Mouse (Mus musculus): Measurements from ENCODE around the gene Ppm1a. TPM values are rescaled to one million over a fixed set of nuclear protein-coding genes. Genes with fewer than 3 reads are reported as not detected.

Gene Ppm1a
- polyA plus RNA-seq (2015; fragmentation: Nextera tagmentation; extraction: Ambion mirVana) = 33.9 and 44.0 TPM in 2 replicates

- Histone ChIP-seq H3K4me1 (peaks cover 15% of the 10 kb centered on the region; the same call in 1 of the 2 replicates), H3K27ac (no peak within 1 kb of the TSS), H3K36me3 (ENCODE audit: poor library complexity, severe bottlenecking) (no peaks in the 10 kb centered on the region), H3K9ac (peak within 1 kb of the TSS; percentile 21), H3K4me3 (no peak within 1 kb of the TSS), H3K4me2 (no peak within 1 kb of the TSS), H3K27me3 (no peaks in the 10 kb centered on the region), H3K9me3 (replicated peaks) (no peaks in the 10 kb centered on the region)
- no peak for ATAC-seq
- WGBS = 12% methylated on average over 4 of the region's 4 CpGs
Measured at GRCm38 (mm10) chr12:72757086-72757485, at the start of gene Ppm1a. Gene Ppm1a, plus strand, starts transcription at chr12:72757455.

GRCm38 (mm10) chr12:72709981-72710380 lies 47.3 kb upstream of the Ppm1a start:
- WGBS = 79% methylated on average over 3 of the region's 3 CpGs
- Histone ChIP-seq H3K9me3 (replicated peaks) (no peaks in the 10 kb centered on the region; the same call in 1 of the 2 replicates), H3K27ac (no peak overlapping the region), H3K27me3 (no peaks in the 10 kb centered on the region), H3K36me3 (ENCODE audit: poor library complexity, severe bottlenecking) (no peaks in the 10 kb centered on the region), H3K9ac (no peak overlapping the region), H3K4me1 (no peaks in the 10 kb centered on the region), H3K4me3 (no peak overlapping the region), H3K4me2 (no peak overlapping the region)
- no peak for ATAC-seq

GRCm38 (mm10) chr12:72714896-72715295 lies 42.4 kb upstream of the Ppm1a start:
- Histone ChIP-seq H3K4me1 (no peaks in the 10 kb centered on the region), H3K27me3 (no peaks in the 10 kb centered on the region), H3K27ac (no peak overlapping the region), H3K36me3 (ENCODE audit: poor library complexity, severe bottlenecking) (no peaks in the 10 kb centered on the region), H3K4me2 (no peak overlapping the region), H3K4me3 (no peak overlapping the region), H3K9me3 (replicated peaks) (no peaks in the 10 kb centered on the region; the same call in 1 of the 2 replicates), H3K9ac (no peak overlapping the region)
- 93% methylated on average over 2 of the region's 2 CpGs for WGBS
- no peak for ATAC-seq

- 99% methylated on average over 9 of the region's 9 CpGs for WGBS
- Histone ChIP-seq H3K27ac (no peak overlapping the region), H3K9me3 (replicated peaks) (no peaks in the 10 kb centered on the region; the same call in 1 of the 2 replicates), H3K27me3 (no peaks in the 10 kb centered on the region), H3K4me2 (no peak overlapping the region), H3K4me1 (no peaks in the 10 kb centered on the region), H3K4me3 (no peak overlapping the region), H3K9ac (no peak overlapping the region), H3K36me3 (ENCODE audit: poor library complexity, severe bottlenecking) (no peaks in the 10 kb centered on the region)
- no peak for ATAC-seq
Measured at GRCm38 (mm10) chr12:72715846-72716245, 41.4 kb upstream of the Ppm1a start.

GRCm38 (mm10) chr12:72719046-72719445 lies 38.2 kb upstream of the Ppm1a start:
- H3K36me3 ChIP-seq (ENCODE audit: poor library complexity, severe bottlenecking) = no peaks in the 10 kb centered on the region
- H3K9ac ChIP-seq = no peak overlapping the region
- H3K9me3 ChIP-seq (replicated peaks) = no peaks in the 10 kb centered on the region
- no peaks in the 10 kb centered on the region for H3K4me1 ChIP-seq
- WGBS = 90% methylated on average over 2 of the region's 2 CpGs
- H3K27ac ChIP-seq = no peak overlapping the region
- H3K4me3 ChIP-seq = no peak overlapping the region
- no peaks in the 10 kb centered on the region for H3K27me3 ChIP-seq
- no peak overlapping the region for H3K4me2 ChIP-seq
- no peak for ATAC-seq

GRCm38 (mm10) chr12:72719452-72720087 lies 37.7 kb upstream of the Ppm1a start:
- 86% methylated on average over 11 of the region's 11 CpGs for WGBS
- no peak for ATAC-seq
- Histone ChIP-seq H3K9ac (no peak overlapping the region), H3K4me3 (no peak overlapping the region), H3K9me3 (replicated peaks) (no peaks in the 10 kb centered on the region), H3K27me3 (no peaks in the 10 kb centered on the region), H3K36me3 (ENCODE audit: poor library complexity, severe bottlenecking) (no peaks in the 10 kb centered on the region), H3K4me2 (no peak overlapping the region), H3K27ac (no peak overlapping the region), H3K4me1 (no peaks in the 10 kb centered on the region)

GRCm38 (mm10) chr12:72721710-72722109 lies 35.5 kb upstream of the Ppm1a start:
- Histone ChIP-seq H3K4me2 (no peak overlapping the region), H3K27ac (no peak overlapping the region), H3K4me1 (no peaks in the 10 kb centered on the region), H3K27me3 (no peaks in the 10 kb centered on the region), H3K4me3 (no peak overlapping the region), H3K36me3 (ENCODE audit: poor library complexity, severe bottlenecking) (no peaks in the 10 kb centered on the region), H3K9ac (no peak overlapping the region), H3K9me3 (replicated peaks) (no peaks in the 10 kb centered on the region)
- 87% methylated on average over 5 of the region's 5 CpGs for whole genome bisulfite sequencing
- no peak for ATAC-seq

GRCm38 (mm10) chr12:72723965-72724364 lies 33.3 kb upstream of the Ppm1a start:
- ATAC-seq = no peak
- H3K9me3 ChIP-seq (replicated peaks) = no peaks in the 10 kb centered on the region
- H3K27me3 ChIP-seq = no peaks in the 10 kb centered on the region
- no peak overlapping the region for H3K9ac ChIP-seq
- 73% methylated on average over 3 of the region's 3 CpGs for WGBS
- H3K36me3 ChIP-seq (ENCODE audit: poor library complexity, severe bottlenecking) = no peaks in the 10 kb centered on the region
- no peak overlapping the region for H3K4me2 ChIP-seq
- no peaks in the 10 kb centered on the region for H3K4me1 ChIP-seq
- no peak overlapping the region for H3K4me3 ChIP-seq
- no peak overlapping the region for H3K27ac ChIP-seq

- WGBS = 86% methylated on average over 8 of the region's 8 CpGs
- Histone ChIP-seq H3K4me2 (no peak overlapping the region), H3K27me3 (no peaks in the 10 kb centered on the region), H3K4me3 (no peak overlapping the region), H3K4me1 (no peaks in the 10 kb centered on the region), H3K9ac (no peak overlapping the region), H3K27ac (no peak overlapping the region), H3K36me3 (ENCODE audit: poor library complexity, severe bottlenecking) (no peaks in the 10 kb centered on the region), H3K9me3 (replicated peaks) (no peaks in the 10 kb centered on the region)
- ATAC-seq = no peak
Measured at GRCm38 (mm10) chr12:72727021-72727420, 30.2 kb upstream of the Ppm1a start.

GRCm38 (mm10) chr12:72727611-72728010 lies 29.6 kb upstream of the Ppm1a start:
- no peak overlapping the region for H3K9ac ChIP-seq
- no peak for ATAC-seq

GRCm38 (mm10) chr12:72734112-72734511 lies 23.1 kb upstream of the Ppm1a start:
- H3K27ac ChIP-seq = no peak overlapping the region
- 33% methylated on average over 2 of the region's 2 CpGs for WGBS
- no peaks in the 10 kb centered on the region for H3K36me3 ChIP-seq (ENCODE audit: poor library complexity, severe bottlenecking)
- no peaks in the 10 kb centered on the region for H3K4me1 ChIP-seq
- H3K4me3 ChIP-seq = no peak overlapping the region
- no peak overlapping the region for H3K4me2 ChIP-seq
- ATAC-seq = no peak
- H3K9ac ChIP-seq = no peak overlapping the region
- no peaks in the 10 kb centered on the region for H3K27me3 ChIP-seq
- H3K9me3 ChIP-seq (replicated peaks) = no peaks in the 10 kb centered on the region

More at GRCm38 (mm10) chr12:72727611-72728010, 29.6 kb upstream of the Ppm1a start:
- Histone ChIP-seq H3K4me2 (no peak overlapping the region), H3K4me3 (no peak overlapping the region), H3K36me3 (ENCODE audit: poor library complexity, severe bottlenecking) (no peaks in the 10 kb centered on the region), H3K27me3 (no peaks in the 10 kb centered on the region), H3K4me1 (no peaks in the 10 kb centered on the region), H3K27ac (no peak overlapping the region), H3K9me3 (replicated peaks) (no peaks in the 10 kb centered on the region)
- 83% methylated on average over 5 of the region's 5 CpGs for WGBS

GRCm38 (mm10) chr12:72741176-72741575 lies 16.1 kb upstream of the Ppm1a start:
- Histone ChIP-seq H3K4me3 (no peak overlapping the region), H3K4me2 (no peak overlapping the region), H3K9me3 (replicated peaks) (no peaks in the 10 kb centered on the region), H3K27ac (no peak overlapping the region), H3K27me3 (no peaks in the 10 kb centered on the region), H3K4me1 (no peaks in the 10 kb centered on the region), H3K9ac (no peak overlapping the region), H3K36me3 (ENCODE audit: poor library complexity, severe bottlenecking) (no peaks in the 10 kb centered on the region)
- WGBS = 78% methylated on average over 6 of the region's 6 CpGs
- ATAC-seq = no peak

GRCm38 (mm10) chr12:72744803-72745360 lies 12.4 kb upstream of the Ppm1a start:
- Histone ChIP-seq H3K9me3 (replicated peaks) (no peaks in the 10 kb centered on the region), H3K4me1 (no peaks in the 10 kb centered on the region), H3K27ac (no peak overlapping the region), H3K27me3 (no peaks in the 10 kb centered on the region), H3K36me3 (ENCODE audit: poor library complexity, severe bottlenecking) (no peaks in the 10 kb centered on the region), H3K9ac (no peak overlapping the region), H3K4me3 (no peak overlapping the region), H3K4me2 (no peak overlapping the region)
- no peak for ATAC-seq
- WGBS = 55% methylated on average over 9 of the region's 9 CpGs

All from forebrain, embryonic 13.5 days (tissue).